Mouse (Mus musculus) cerebellum, adult 2 months (tissue): ENCODE measurements around the gene Macf1.

Source experiments
- CTCF ChIP-seq: fragments of 200-500 bp; IDR thresholded peaks from 2 replicates; pipeline ENCODE4 v1.5.1; 2011; ENCODE audit warnings: low read depth, mild to moderate bottlenecking, control low read depth, low read length, moderate library complexity, borderline replicate concordance; ENCODE audit not compliant: insufficient read depth
- POLR2A ChIP-seq: fragments of 200-500 bp; IDR thresholded peaks from 2 replicates; pipeline ENCODE4 v1.6.1; 2011; ENCODE audit warnings: low read length, control low read depth, borderline replicate concordance; ENCODE audit not compliant: insufficient read depth

DNA sequence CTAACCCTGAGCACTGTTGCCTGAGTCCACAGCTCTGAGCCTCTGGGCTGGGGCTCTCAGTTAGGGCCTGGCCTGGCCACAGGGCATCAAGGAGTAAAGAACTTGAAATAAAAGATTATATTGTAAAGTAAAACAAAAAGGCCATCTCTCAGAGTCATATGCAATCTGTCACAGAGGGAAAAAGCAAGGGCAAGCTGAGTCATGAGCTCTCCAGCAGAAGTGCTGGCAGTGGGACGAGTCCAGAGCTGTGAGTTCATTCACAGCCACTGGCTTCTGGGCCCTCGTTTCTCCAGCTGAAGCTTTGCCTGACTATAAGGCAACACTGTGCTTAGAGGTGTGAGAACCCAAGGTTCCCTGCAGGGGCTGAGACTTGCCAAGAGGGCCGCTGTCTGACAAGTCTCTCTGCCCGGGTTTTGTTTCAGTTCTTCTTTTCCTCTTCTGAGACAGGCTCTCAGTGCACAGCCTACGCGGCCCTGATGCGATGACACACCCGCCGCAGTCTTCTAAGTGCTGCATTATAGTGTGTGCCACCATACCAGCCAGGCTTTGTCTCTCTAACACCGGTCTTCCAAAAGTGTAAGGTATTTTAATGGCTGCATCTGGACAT, 330.8 kb downstream of the Macf1 start:
- TF ChIP-seq CTCF (no peak), POLR2A (no peak)
